Mouse (Mus musculus) cerebellum, adult 18-20 months (tissue): ENCODE data around the gene 4930455H04Rik.

Experiments used
- DNase-seq, 2 experiments: peaks; one replicate each; pipeline ENCODE4 v3.0.0; 2021

Gene 4930455H04Rik

GRCm38 (mm10) chr3:116967967-116968366, at the start of gene 4930455H04Rik:
Gene 4930455H04Rik, plus strand, starts transcription at chr3:116968267.
- DNase-seq: no peak

- no peak for DNase-seq
Observed at GRCm38 (mm10) chr3:116921535-116921934, 46.5 kb upstream of the 4930455H04Rik start.

GRCm38 (mm10) chr3:116923042-116923441, 45.0 kb upstream of the 4930455H04Rik start:
- no peak for DNase-seq

DNA sequence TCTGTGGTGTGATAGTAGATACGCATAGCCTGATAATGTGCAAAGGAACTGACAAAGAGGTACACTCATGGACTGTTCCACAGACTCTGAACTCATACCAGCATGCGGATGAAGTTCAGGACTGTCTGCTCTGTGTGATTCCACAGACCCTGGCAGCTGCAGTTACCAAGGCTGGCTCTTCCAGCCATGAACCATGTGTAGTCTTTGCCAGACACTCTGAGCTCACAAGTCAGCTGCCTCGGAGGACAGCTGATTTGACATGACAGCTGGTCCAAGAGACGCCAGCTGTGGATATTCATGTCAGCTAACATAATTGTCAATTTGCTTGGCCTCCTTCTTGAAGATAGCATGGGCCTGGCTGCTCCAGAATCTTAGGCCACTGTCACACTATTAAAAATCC, 39.1 kb upstream of the 4930455H04Rik start:
- no peak for DNase-seq

GRCm38 (mm10) chr3:116933158-116933557, 34.9 kb upstream of the 4930455H04Rik start:
- DNase-seq: no peak

DNA sequence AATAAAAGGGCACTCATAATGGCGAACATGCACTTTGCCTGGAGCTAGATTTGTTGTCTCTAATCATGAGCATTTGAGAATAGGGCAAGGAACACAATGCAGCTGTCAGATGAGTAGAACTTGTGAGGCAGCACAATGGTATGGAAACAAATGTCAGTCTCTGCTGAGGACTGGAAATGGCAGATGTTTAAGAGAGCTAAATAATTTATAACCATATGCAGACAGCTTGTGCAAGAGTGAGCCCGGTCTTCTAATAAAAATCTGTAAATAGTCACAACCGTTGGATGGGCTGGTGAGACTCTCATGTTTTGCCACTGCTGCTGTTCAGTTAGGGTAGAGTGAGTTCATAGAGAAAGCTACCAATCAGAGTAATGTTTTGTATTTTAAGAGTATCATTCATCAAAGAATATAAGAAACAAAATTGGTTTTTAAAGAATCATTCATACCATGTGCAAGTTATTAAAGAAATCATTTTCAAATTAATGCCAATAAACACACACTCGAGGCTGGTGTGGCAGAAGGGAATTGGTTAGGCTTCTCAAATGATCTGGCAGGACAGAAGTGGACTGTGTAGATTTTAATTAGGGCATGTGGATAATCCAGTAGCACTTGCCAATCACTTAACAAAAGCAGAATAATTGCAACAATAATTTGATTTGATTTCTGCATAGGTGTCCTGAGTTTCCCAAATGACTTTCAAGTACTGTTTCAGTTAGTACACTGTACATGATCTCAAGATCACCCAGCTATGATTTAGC, 31.0 kb upstream of the 4930455H04Rik start:
- no peak for DNase-seq

DNA sequence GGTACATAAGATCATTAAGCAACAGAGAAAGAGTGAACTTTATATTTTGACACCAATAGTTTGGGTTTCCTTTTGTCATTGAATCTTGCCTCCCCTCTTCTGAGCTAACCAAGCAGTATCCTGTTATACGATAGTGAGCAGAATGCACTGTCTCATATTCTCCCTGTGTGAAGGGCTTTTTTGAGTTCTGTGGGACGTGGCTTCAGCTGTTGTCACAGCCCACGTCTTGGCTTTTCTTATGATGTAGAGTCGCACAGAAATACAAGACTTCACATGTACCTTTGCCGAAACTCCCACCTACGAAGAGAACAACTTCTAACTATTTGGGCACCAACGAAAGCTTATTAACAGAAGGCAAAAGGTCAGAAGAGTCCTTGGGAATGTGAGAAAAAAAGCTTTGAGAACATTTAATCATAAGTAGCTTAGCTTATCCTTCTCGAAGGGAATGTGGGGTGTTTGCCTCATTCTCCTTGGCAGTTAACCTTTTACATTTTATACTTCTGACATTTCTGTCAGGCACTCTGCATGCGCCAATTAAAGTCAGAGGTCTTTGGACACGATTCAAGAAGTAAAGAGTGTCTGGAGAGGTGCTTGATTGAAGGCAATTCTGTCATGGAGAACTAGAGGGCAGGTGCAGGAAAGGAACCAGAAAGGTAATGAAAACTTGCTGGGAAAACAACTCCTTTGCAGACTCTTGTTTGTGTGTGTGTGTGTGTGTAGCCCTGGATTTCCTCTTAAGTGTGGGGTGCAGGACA, 27.1 kb upstream of the 4930455H04Rik start:
- no peak for DNase-seq

GRCm38 (mm10) chr3:116941559-116942117, 26.4 kb upstream of the 4930455H04Rik start:
- no peak for DNase-seq

DNA sequence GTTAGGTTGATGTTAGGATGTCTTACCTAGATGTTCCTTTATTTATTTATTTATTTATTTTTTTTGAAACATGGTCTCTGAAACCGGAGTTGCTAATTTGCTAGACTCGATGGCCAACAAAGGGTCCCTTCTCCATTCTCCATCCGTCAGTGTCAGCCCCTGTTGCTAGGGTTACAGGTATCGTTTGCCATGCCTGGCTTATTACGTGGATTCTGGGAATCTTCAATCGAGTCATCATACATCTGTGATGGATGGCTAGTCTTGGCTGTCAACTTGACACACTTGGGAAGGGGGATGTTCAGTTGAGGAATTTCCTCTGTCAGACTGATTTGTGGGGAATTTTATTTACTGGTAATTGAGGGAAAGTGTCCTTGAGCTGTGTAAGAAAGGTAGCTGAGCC, 25.3 kb upstream of the 4930455H04Rik start:
- no peak for DNase-seq

DNA sequence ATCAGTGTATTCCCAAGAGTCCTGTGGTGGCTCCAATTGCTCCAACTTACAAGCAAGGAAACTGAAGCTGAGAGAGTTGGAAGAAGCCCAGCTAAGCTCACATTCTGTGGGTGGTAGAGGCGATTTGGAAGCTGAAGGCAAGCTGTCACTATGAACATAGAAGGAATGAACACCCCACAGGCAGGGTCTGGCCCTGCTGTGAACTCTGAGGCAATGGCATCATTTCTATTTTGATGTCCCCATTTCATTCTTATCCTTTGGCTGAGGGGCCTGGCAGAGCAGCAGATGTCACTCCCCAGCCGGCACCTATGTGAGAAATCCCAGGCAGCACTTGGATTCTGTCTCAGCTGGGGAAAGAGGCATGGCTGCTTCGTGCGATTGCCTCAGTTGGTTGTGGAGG, 24.6 kb upstream of the 4930455H04Rik start:
- no peak for DNase-seq

GRCm38 (mm10) chr3:116946476-116946875, 21.6 kb upstream of the 4930455H04Rik start:
- no peak for DNase-seq

DNA sequence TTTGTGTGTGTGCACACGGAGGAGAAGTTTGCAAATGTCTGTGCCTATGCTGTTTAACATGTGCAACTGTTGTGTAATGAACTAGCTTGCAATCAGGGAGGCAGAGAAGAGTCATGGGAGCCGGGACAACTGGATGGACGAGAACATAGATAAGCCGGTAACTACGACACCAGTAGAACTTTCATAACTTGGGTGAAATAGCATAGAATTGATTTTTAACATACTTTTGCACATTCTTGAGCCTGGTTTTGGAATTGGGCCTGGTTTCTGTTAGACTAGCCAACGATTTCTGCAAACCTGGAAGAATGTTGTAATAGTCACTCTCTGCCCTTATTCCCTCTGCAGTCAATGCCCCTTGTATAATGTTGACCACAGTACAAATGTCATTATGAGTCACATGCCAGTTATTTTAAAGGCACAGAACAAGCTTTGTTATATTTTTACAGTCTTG, 17.4 kb upstream of the 4930455H04Rik start:
- no peak for DNase-seq

DNA sequence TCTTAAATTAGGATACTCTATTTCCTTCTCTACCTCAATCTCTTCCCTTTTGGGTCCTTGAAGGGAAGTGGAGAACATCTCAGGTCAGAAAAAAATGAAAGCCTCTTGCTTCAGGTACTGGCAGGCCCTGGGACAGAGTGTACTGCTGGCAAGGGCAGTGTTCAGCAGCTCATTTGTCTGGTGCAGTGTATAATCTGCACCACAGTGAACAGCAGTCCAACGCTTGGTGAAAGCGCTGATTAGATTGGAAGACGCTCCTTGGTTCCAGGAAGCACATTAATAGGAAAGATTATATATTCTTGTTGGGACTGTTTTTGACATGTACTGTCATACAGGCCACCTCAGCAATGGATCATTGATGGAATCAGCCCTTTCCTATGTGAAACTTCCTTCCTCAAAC, 16.6 kb upstream of the 4930455H04Rik start:
- DNase-seq: no peak

- no peak for DNase-seq
Observed at GRCm38 (mm10) chr3:116952242-116952899, 15.7 kb upstream of the 4930455H04Rik start.

DNA sequence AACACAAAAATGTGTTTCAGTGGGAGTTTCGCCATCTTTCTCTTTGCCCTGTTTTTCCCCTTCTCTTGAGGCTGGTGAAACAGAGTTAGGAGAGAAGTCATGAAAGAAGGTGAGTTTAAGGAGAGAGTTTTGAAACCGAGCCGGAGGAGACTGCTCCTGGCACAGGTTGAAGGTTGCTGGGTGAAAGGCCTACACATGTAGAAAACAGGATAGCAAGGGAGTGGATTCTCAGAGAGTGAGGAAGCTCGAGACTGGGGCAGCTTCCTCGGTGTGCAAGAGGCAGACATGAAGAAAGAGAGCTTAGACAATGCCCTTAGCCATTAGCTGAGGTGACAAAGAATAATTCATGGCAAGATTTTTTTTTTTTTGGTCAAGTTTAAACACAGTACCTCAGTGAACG, 14.7 kb upstream of the 4930455H04Rik start:
- no peak for DNase-seq

DNA sequence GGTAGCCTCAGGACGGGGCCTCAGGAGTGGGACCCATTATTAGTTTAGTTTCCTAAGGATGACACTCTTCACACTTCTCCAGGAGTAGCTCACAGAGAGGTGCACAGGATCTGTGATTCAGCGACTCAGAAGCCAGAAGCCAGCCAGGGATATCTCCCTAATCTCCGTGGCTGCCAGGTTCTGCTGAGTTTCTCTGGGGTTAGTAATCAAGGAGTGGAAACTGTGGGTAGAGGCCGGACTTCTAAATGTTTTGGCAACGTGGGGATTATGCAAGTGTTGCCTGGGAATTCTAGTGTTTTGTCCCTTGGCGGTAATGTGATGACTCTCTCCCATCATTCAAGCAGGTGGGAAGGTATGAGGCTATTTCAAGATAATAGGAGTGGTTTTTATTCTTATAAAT, 13.0 kb upstream of the 4930455H04Rik start:
- DNase-seq: no peak

- no peak for DNase-seq
Observed at GRCm38 (mm10) chr3:116960414-116960813, 7.7 kb upstream of the 4930455H04Rik start.

- no peak for DNase-seq
Observed at GRCm38 (mm10) chr3:116961354-116962142, 6.5 kb upstream of the 4930455H04Rik start.

DNA sequence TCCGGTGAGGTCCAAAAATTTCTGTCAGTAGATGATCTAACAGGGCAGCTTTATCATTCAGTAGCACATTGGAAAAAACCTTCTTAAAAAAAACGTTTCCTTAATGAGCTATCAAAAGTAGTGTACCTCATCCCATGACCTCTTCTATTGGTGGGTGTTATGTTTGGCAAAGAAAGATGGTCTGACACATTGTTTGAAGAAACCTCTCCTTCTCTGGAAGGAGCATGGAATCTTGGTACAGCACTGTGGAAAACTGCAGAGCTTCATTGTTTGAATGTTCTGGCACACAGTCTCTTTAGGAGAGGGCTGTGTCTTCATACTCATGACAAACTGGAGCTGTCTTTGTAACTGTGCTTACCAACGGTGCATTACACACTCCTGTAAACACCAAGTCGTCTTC, 4.9 kb upstream of the 4930455H04Rik start:
- DNase-seq: no peak

GRCm38 (mm10) chr3:116964426-116964825, 3.6 kb upstream of the 4930455H04Rik start:
- no peak for DNase-seq

DNA sequence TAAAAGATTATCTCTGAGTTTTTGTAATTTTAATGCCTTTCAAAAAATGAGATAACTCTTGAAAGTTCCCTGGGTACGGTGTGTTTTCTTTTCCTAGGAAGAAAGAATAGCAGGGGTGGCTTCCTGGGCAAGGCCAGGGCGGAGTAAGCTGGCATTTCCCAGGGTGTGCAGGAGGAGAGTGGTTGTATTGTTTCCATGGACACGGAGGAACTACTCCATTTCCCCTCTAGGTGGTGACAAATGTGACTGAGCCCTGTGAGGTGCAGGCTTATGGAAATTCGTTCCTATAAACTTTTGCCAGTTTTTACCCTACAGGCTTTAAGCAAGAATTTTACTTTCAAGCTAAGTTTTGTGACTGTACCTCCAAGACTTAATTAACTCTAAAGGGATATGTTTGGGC, 1.8 kb upstream of the 4930455H04Rik start:
- DNase-seq: no peak

DNA sequence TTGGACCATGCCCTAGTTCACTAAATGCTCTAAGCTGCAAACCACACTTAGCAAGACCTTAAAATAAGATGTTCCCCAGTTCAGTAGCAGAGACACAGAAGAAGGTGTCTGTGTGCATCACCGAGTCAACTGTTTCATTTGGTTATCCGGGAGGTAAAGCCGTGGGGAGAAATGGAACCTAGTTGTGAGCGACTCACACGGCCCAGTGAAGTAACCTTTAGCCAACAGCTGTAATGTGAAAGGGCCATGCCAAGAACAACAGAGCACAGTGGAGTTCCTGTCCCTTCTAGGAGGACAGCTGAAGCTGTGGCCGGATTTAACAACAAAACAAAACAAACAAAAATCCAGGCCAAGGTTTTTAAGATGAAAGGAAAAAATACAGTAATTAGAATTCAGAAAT, 1.3 kb upstream of the 4930455H04Rik start:
- DNase-seq: no peak

DNA sequence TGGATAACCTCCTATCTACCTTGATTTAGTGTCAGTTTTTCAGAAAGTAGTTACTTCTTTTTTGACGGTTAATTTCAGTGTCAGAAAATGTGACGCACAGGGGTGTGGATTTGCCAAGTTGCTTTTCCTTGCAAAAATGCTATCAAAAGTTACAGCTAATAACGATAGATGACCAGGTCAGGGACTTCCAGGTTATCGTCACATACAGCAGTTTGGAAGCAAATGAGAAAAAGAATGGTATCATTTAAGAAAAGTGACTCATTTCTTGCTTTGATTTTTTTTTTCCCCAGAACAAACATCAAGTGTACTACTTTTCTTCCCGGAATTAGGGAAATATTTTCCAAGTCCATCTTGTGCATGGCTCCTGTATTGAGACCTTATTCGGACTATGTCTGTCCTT, 631 bp upstream of the 4930455H04Rik start:
- DNase-seq: no peak
